Mouse (Mus musculus): ENCODE data around the gene Klk1. TPM values are rescaled to one million over a fixed set of nuclear protein-coding genes. Genes with fewer than 3 reads are reported as not detected.
"Not testable (repeated sequence)": the region's sequence is repeated elsewhere in the genome, so short reads cannot be mapped to it uniquely, and the experiment has no call there.

Klk1 gene
- polyA plus RNA-seq, 1 experiment from 2014 or later = 44.2 TPM

- H3K9ac ChIP-seq (ENCODE audit: low read depth, low read length); H3K9me3 ChIP-seq (ENCODE audit: control insufficient read depth, low read length); H3K27ac ChIP-seq (ENCODE audit: low read length); H3K4me2 ChIP-seq (ENCODE audit: low read depth, low read length); H3K36me3 ChIP-seq (ENCODE audit: control insufficient read depth, insufficient read depth, low read length); H3K4me3 ChIP-seq (ENCODE audit: low read length); H3K27me3 ChIP-seq (replicated peaks; ENCODE audit: control insufficient read depth, insufficient read depth, low read length); H3K4me1 ChIP-seq (ENCODE audit: control insufficient read depth, insufficient read depth, low read length): not testable (repeated sequence)
- WGBS = 59% methylated on average over 8 of the region's 10 CpGs
- ATAC-seq = peak; percentile 82
Observed at GRCm38 (mm10) chr7:44221601-44222000, 3.6 kb upstream of the Klk1 start.

- not testable (repeated sequence) for H3K4me3 ChIP-seq (ENCODE audit: low read length); H3K9ac ChIP-seq (ENCODE audit: low read depth, low read length); H3K27me3 ChIP-seq (replicated peaks; ENCODE audit: control insufficient read depth, insufficient read depth, low read length); H3K27ac ChIP-seq (ENCODE audit: low read length); H3K4me2 ChIP-seq (ENCODE audit: low read depth, low read length); H3K36me3 ChIP-seq (ENCODE audit: control insufficient read depth, insufficient read depth, low read length); H3K9me3 ChIP-seq (ENCODE audit: control insufficient read depth, low read length); H3K4me1 ChIP-seq (ENCODE audit: control insufficient read depth, insufficient read depth, low read length); ATAC-seq
- WGBS = 81% methylated on average over 6 of the region's 6 CpGs
Observed at GRCm38 (mm10) chr7:44222335-44222734, 2.8 kb upstream of the Klk1 start.

GRCm38 (mm10) chr7:44235909-44236308, 10.7 kb downstream of the Klk1 start, which contains the start of gene Gm36864:
TSS of gene Gm36864 (plus strand) at chr7:44236177.
- no peak within 1 kb of the TSS for H3K27ac ChIP-seq (ENCODE audit: low read length)
- H3K9ac ChIP-seq (ENCODE audit: low read depth, low read length) = no peak within 1 kb of the TSS
- WGBS = 71% methylated on average over 3 of the region's 3 CpGs

GRCm38 (mm10) chr7:44239913-44240312, 14.8 kb downstream of the Klk1 start:
- no peak overlapping the region for H3K4me2 ChIP-seq (ENCODE audit: low read depth, low read length)
- H3K9ac ChIP-seq (ENCODE audit: low read depth, low read length) = no peak overlapping the region
- no peak overlapping the region for H3K27ac ChIP-seq (ENCODE audit: low read length)
- no peaks in the 10 kb centered on the region for H3K4me1 ChIP-seq (ENCODE audit: control insufficient read depth, insufficient read depth, low read length)
- H3K27me3 ChIP-seq (replicated peaks; ENCODE audit: control insufficient read depth, insufficient read depth, low read length) = no peaks in the 10 kb centered on the region
- H3K36me3 ChIP-seq (ENCODE audit: control insufficient read depth, insufficient read depth, low read length) = no peaks in the 10 kb centered on the region
- no peak overlapping the region for H3K4me3 ChIP-seq (ENCODE audit: low read length)
- WGBS = 61% methylated on average over 2 of the region's 2 CpGs
- no peak for ATAC-seq
- no peaks in the 10 kb centered on the region for H3K9me3 ChIP-seq (ENCODE audit: control insufficient read depth, low read length)

More at GRCm38 (mm10) chr7:44235909-44236308, 10.7 kb downstream of the Klk1 start, which contains the start of gene Gm36864:
- no peaks in the 10 kb centered on the region for H3K9me3 ChIP-seq (ENCODE audit: control insufficient read depth, low read length)
- H3K36me3 ChIP-seq (ENCODE audit: control insufficient read depth, insufficient read depth, low read length) = no peaks in the 10 kb centered on the region
- H3K27me3 ChIP-seq (replicated peaks; ENCODE audit: control insufficient read depth, insufficient read depth, low read length) = no peaks in the 10 kb centered on the region
- ATAC-seq = no peak
- H3K4me2 ChIP-seq (ENCODE audit: low read depth, low read length) = no peak within 1 kb of the TSS
- no peaks in the 10 kb centered on the region for H3K4me1 ChIP-seq (ENCODE audit: control insufficient read depth, insufficient read depth, low read length)
- H3K4me3 ChIP-seq (ENCODE audit: low read length) = no peak within 1 kb of the TSS

GRCm38 (mm10) chr7:44240712-44241111, 15.6 kb downstream of the Klk1 start:
- Histone ChIP-seq H3K9me3 (ENCODE audit: control insufficient read depth, low read length) (no peaks in the 10 kb centered on the region), H3K36me3 (ENCODE audit: control insufficient read depth, insufficient read depth, low read length) (no peaks in the 10 kb centered on the region), H3K27ac (ENCODE audit: low read length) (no peak overlapping the region), H3K4me2 (ENCODE audit: low read depth, low read length) (no peak overlapping the region), H3K9ac (ENCODE audit: low read depth, low read length) (no peak overlapping the region), H3K4me3 (ENCODE audit: low read length) (no peak overlapping the region), H3K27me3 (replicated peaks; ENCODE audit: control insufficient read depth, insufficient read depth, low read length) (no peaks in the 10 kb centered on the region), H3K4me1 (ENCODE audit: control insufficient read depth, insufficient read depth, low read length) (peaks cover 6% of the 10 kb centered on the region)
- ATAC-seq = no peak
- WGBS = 67% methylated on average over 1 of the region's 1 CpGs

GRCm38 (mm10) chr7:44241163-44241562, 16.0 kb downstream of the Klk1 start:
- H3K27ac ChIP-seq (ENCODE audit: low read length) = no peak overlapping the region
- no peak overlapping the region for H3K4me2 ChIP-seq (ENCODE audit: low read depth, low read length)
- no peaks in the 10 kb centered on the region for H3K9me3 ChIP-seq (ENCODE audit: control insufficient read depth, low read length)
- H3K4me1 ChIP-seq (ENCODE audit: control insufficient read depth, insufficient read depth, low read length) = peaks cover 6% of the 10 kb centered on the region
- no peaks in the 10 kb centered on the region for H3K27me3 ChIP-seq (replicated peaks; ENCODE audit: control insufficient read depth, insufficient read depth, low read length)
- H3K36me3 ChIP-seq (ENCODE audit: control insufficient read depth, insufficient read depth, low read length) = no peaks in the 10 kb centered on the region
- H3K9ac ChIP-seq (ENCODE audit: low read depth, low read length) = no peak overlapping the region
- WGBS = 63% methylated on average over 2 of the region's 2 CpGs
- ATAC-seq = no peak
- H3K4me3 ChIP-seq (ENCODE audit: low read length) = no peak overlapping the region

- 57% methylated on average over 1 of the region's 1 CpGs for WGBS
- H3K4me1 ChIP-seq (ENCODE audit: control insufficient read depth, insufficient read depth, low read length) = peaks cover 11% of the 10 kb centered on the region
- H3K27me3 ChIP-seq (replicated peaks; ENCODE audit: control insufficient read depth, insufficient read depth, low read length) = no peaks in the 10 kb centered on the region
- ATAC-seq = no peak
- H3K9ac ChIP-seq (ENCODE audit: low read depth, low read length) = no peak overlapping the region
- H3K27ac ChIP-seq (ENCODE audit: low read length) = no peak overlapping the region
- H3K9me3 ChIP-seq (ENCODE audit: control insufficient read depth, low read length) = no peaks in the 10 kb centered on the region
- H3K4me2 ChIP-seq (ENCODE audit: low read depth, low read length) = no peak overlapping the region
- no peak overlapping the region for H3K4me3 ChIP-seq (ENCODE audit: low read length)
- no peaks in the 10 kb centered on the region for H3K36me3 ChIP-seq (ENCODE audit: control insufficient read depth, insufficient read depth, low read length)
Observed at GRCm38 (mm10) chr7:44244080-44244479, 18.9 kb downstream of the Klk1 start.

GRCm38 (mm10) chr7:44246055-44246983, 21.2 kb downstream of the Klk1 start, which contains the start of the genes 1700028J19Rik and 2410002F23Rik:
TSS of gene 1700028J19Rik (minus strand) at chr7:44246695.
TSS of gene 2410002F23Rik (plus strand) at chr7:44246722.
- ATAC-seq = peak; percentile 88
- peak within 1 kb of the TSS; percentile 87 for H3K27ac ChIP-seq (ENCODE audit: low read length)
- peak within 1 kb of the TSS; percentile 94 for H3K9ac ChIP-seq (ENCODE audit: low read depth, low read length)
- peaks cover 16% of the 10 kb centered on the region for H3K4me1 ChIP-seq (ENCODE audit: control insufficient read depth, insufficient read depth, low read length)
- peak within 1 kb of the TSS; percentile 84 for H3K4me3 ChIP-seq (ENCODE audit: low read length)
- WGBS = under 1% methylated on average over 62 of the region's 62 CpGs
- H3K27me3 ChIP-seq (replicated peaks; ENCODE audit: control insufficient read depth, insufficient read depth, low read length) = no peaks in the 10 kb centered on the region
- H3K4me2 ChIP-seq (ENCODE audit: low read depth, low read length) = peak within 1 kb of the TSS; percentile 79
- no peaks in the 10 kb centered on the region for H3K9me3 ChIP-seq (ENCODE audit: control insufficient read depth, low read length)
- H3K36me3 ChIP-seq (ENCODE audit: control insufficient read depth, insufficient read depth, low read length) = peaks cover 15% of the 10 kb centered on the region

- H3K27me3 ChIP-seq (replicated peaks; ENCODE audit: control insufficient read depth, insufficient read depth, low read length) = no peaks in the 10 kb centered on the region
- H3K36me3 ChIP-seq (ENCODE audit: control insufficient read depth, insufficient read depth, low read length) = peaks cover 15% of the 10 kb centered on the region
- H3K4me1 ChIP-seq (ENCODE audit: control insufficient read depth, insufficient read depth, low read length) = peaks cover 16% of the 10 kb centered on the region
- under 1% methylated on average over 23 of the region's 23 CpGs for WGBS
- H3K27ac ChIP-seq (ENCODE audit: low read length) = peak overlapping the region; percentile 87
- H3K4me3 ChIP-seq (ENCODE audit: low read length) = peak overlapping the region; percentile 84
- peak; percentile 43 for ATAC-seq
- H3K4me2 ChIP-seq (ENCODE audit: low read depth, low read length) = peak overlapping the region; percentile 79
- H3K9me3 ChIP-seq (ENCODE audit: control insufficient read depth, low read length) = no peaks in the 10 kb centered on the region
- peak overlapping the region; percentile 94 for H3K9ac ChIP-seq (ENCODE audit: low read depth, low read length)
Observed at GRCm38 (mm10) chr7:44246984-44247470, 21.9 kb downstream of the Klk1 start.
